Mouse (Mus musculus): Measurements from ENCODE around the gene Tnip1. TPM values are rescaled to one million over a fixed set of nuclear protein-coding genes. Genes with fewer than 3 reads are reported as not detected.
A peak's percentile ranks its signal among the peaks of the same experiment; 100 is the strongest.
"Not testable (repeated sequence)": the region's sequence is repeated elsewhere in the genome, so short reads cannot be mapped to it uniquely, and the experiment has no call there.

Gene Tnip1
- polyA plus RNA-seq, 1 experiment from 2014 or later: 29.9 TPM

DNA sequence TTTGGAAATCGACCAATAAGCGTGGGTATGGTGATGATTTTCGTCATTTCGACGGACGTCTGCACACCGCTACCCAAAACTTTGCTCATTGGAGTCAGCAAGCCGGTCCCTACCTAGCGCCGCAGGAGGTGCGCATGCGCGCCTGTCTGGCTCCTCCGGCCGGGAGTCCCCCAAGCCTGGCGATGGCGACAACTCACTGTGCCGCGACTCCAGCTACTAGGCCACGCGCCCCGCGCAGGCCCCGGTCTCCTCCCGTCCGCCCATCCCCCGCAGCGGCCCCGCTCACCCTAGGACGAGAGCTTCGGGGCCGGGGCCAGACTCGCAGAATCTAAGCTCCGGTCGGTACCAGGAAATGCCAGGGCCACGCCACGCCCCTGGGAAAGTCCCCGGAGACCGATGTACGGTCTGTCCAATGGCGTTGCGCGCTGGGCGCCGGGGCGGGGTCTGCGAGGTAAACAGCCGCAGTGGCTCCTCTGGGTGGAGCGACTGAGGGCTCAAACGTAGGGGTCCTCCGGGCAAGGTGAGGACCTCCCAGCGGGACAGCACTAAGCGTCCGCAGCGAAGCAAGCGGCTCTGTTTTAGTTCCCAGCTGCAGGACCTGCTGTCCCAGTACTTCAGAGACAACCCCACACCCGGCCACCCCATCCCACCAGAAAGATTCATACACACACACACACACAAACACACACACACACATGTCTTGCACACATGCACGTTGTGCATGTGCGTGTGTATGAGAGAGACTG lies 6.8 kb downstream of the Tnip1 start:
- no peaks in the 10 kb centered on the region; the same call in 1 of the 2 replicates for H3K36me3 ChIP-seq (ENCODE audit: control insufficient read depth, insufficient read depth)
- H3K27me3 ChIP-seq (replicated peaks; ENCODE audit: control insufficient read depth, insufficient read depth, low read length): no peaks in the 10 kb centered on the region
- H3K9me3 ChIP-seq (ENCODE audit: control insufficient read depth): no peaks in the 10 kb centered on the region
- 0 out of 2 replicates have a peak, but pooled peaks cover under 1% of the 10 kb centered on the region for H3K4me1 ChIP-seq (replicated peaks; ENCODE audit: control insufficient read depth, insufficient read depth, low read length)
- under 1% methylated on average over 59 of the region's 59 CpGs for WGBS
- H3K4me3 ChIP-seq (ENCODE audit: low read depth, low read length): peak overlapping the region; percentile 62
- ATAC-seq: peak; percentile 90
- TF ChIP-seq CTCF (IDR thresholded peaks at IDR 0.05; ENCODE audit: low read depth): no peak; the same call in 1 of the 2 replicates
- H3K27ac ChIP-seq (ENCODE audit: low read depth, low read length): peak overlapping the region; percentile 87
- H3K9ac ChIP-seq (ENCODE audit: low read depth, low read length): peak overlapping the region; percentile 71
- H3K4me2 ChIP-seq (replicated peaks; ENCODE audit: low read depth): peak overlapping the region; percentile 69

DNA sequence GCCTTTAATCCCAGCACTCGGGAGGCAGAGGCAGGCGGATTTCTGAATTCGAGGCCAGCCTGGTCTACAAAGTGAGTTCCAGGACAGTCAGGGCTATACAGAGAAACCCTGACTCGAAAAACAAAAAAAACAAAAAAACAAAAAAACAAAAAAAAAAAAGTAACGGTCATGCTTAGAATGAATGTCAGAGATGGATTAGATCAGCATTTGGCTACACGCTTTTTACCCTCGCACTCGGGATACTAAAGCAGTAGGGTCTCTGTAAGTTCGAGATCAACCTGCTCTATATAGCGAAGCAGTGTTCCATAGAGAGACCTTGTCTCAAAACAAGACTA lies 7.3 kb downstream of the Tnip1 start:
- peak overlapping the region; percentile 62 for H3K4me3 ChIP-seq (ENCODE audit: low read depth, low read length)
- not testable (repeated sequence) for ATAC-seq
- 34% methylated on average over 10 of the region's 10 CpGs for WGBS

GRCm38 (mm10) chr11:54954716-54955115 lies 8.0 kb downstream of the Tnip1 start:
- Histone ChIP-seq H3K9me3 (ENCODE audit: control insufficient read depth) (no peaks in the 10 kb centered on the region), H3K4me2 (replicated peaks; ENCODE audit: low read depth) (peak overlapping the region; percentile 69), H3K4me1 (replicated peaks; ENCODE audit: control insufficient read depth, insufficient read depth, low read length) (no peaks in the 10 kb centered on the region), H3K27ac (ENCODE audit: low read depth, low read length) (no peak overlapping the region), H3K9ac (ENCODE audit: low read depth, low read length) (0 out of 2 replicates have a peak overlapping the region, but pooled peaks have one; percentile 8), H3K36me3 (ENCODE audit: control insufficient read depth, insufficient read depth) (no peaks in the 10 kb centered on the region; the same call in 1 of the 2 replicates), H3K4me3 (ENCODE audit: low read depth, low read length) (peak overlapping the region; percentile 62; the same call in 1 of the 2 replicates), H3K27me3 (replicated peaks; ENCODE audit: control insufficient read depth, insufficient read depth, low read length) (no peaks in the 10 kb centered on the region)
- ATAC-seq: no peak
- 79% methylated on average over 8 of the region's 8 CpGs for WGBS
- no peak for TF ChIP-seq CTCF (IDR thresholded peaks at IDR 0.05; ENCODE audit: low read depth)

More for the DNA sequence above, 7.3 kb downstream of the Tnip1 start:
- peak overlapping the region; percentile 71 for H3K9ac ChIP-seq (ENCODE audit: low read depth, low read length)
- not testable (repeated sequence) for H3K9me3 ChIP-seq (ENCODE audit: control insufficient read depth); H3K4me1 ChIP-seq (replicated peaks; ENCODE audit: control insufficient read depth, insufficient read depth, low read length); H3K36me3 ChIP-seq (ENCODE audit: control insufficient read depth, insufficient read depth); H3K27me3 ChIP-seq (replicated peaks; ENCODE audit: control insufficient read depth, insufficient read depth, low read length)
- H3K4me2 ChIP-seq (replicated peaks; ENCODE audit: low read depth): peak overlapping the region; percentile 69
- H3K27ac ChIP-seq (ENCODE audit: low read depth, low read length): peak overlapping the region; percentile 87

DNA sequence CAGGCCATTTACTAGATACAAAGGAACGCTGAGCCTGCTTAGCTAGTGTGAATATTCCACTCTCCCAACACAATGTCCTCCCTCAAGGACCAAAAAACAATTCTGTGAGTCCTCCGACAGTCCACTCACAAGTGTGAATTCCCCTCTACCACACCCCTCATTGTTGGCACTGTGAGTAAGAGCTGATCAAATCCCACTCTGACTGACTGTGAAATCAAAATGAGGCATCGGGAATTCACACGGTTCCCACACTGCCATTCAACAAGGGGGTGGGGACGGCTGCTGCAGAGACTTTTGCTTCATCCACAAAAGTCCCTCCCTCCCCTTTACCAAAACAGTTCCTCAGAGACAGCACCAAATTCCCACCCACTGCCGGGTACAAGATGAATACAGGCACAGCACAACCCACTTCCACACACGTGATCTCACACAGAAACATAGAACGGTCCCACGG lies 8.7 kb downstream of the Tnip1 start:
- no peak for ATAC-seq
- Histone ChIP-seq H3K4me2 (replicated peaks; ENCODE audit: low read depth) (peak overlapping the region; percentile 69), H3K4me1 (replicated peaks; ENCODE audit: control insufficient read depth, insufficient read depth, low read length) (no peaks in the 10 kb centered on the region), H3K9ac (ENCODE audit: low read depth, low read length) (0 out of 2 replicates have a peak overlapping the region, but pooled peaks have one; percentile 8), H3K27me3 (replicated peaks; ENCODE audit: control insufficient read depth, insufficient read depth, low read length) (no peaks in the 10 kb centered on the region), H3K36me3 (ENCODE audit: control insufficient read depth, insufficient read depth) (no peaks in the 10 kb centered on the region; the same call in 1 of the 2 replicates), H3K9me3 (ENCODE audit: control insufficient read depth) (no peaks in the 10 kb centered on the region), H3K27ac (ENCODE audit: low read depth, low read length) (no peak overlapping the region), H3K4me3 (ENCODE audit: low read depth, low read length) (no peak overlapping the region)
- 53% methylated on average over 9 of the region's 9 CpGs for WGBS
- TF ChIP-seq CTCF (IDR thresholded peaks at IDR 0.05; ENCODE audit: low read depth): no peak

DNA sequence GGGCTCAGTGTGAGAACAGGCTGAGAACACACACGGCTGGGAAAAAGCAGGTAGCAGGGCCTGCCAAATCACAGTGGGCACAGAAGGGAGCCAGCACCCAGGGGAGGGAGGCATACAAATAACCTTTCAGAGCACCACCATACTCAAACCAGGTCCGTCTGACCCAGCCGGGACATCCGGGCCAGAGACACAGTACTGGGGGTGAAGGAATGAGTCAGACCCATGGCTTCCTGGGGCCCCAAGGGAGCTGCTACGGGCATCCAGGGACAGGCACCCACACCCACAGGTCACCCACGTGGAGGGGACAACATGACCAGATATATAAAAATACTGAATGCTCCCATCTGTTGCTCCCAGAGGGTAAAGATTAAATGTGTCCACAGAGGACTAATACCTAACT lies 10.1 kb downstream of the Tnip1 start:
- peak overlapping the region; percentile 28; the same call in 1 of the 2 replicates for H3K27ac ChIP-seq (ENCODE audit: low read depth, low read length)
- WGBS: 58% methylated on average over 6 of the region's 6 CpGs

DNA sequence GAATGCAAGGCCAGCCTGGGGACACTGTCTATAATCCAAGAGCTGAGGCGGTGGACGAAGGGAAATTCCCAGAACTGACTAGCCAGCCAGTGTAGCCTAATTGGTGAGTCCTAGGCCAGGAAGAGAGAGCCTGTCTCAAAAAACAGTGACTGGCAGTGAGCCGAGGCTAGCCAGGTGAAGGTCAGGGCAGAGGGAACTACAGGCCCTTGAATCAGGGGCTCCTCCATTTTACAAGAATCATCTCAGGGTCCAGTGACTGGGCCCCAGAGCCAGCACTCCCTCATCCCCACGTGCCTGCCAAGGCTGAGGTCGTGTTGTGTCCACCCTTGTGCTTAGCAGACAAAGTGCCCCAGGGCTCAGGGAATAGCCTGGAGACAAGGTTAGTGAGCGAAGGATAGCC lies 12.0 kb downstream of the Tnip1 start:
- no peak for TF ChIP-seq CTCF (IDR thresholded peaks at IDR 0.05; ENCODE audit: low read depth)
- Histone ChIP-seq H3K36me3 (ENCODE audit: control insufficient read depth, insufficient read depth) (peaks cover 8% of the 10 kb centered on the region; the same call in 1 of the 2 replicates), H3K4me3 (ENCODE audit: low read depth, low read length) (no peak overlapping the region), H3K4me2 (replicated peaks; ENCODE audit: low read depth) (no peak overlapping the region), H3K9me3 (ENCODE audit: control insufficient read depth) (no peaks in the 10 kb centered on the region), H3K27ac (ENCODE audit: low read depth, low read length) (no peak overlapping the region), H3K27me3 (replicated peaks; ENCODE audit: control insufficient read depth, insufficient read depth, low read length) (no peaks in the 10 kb centered on the region), H3K9ac (ENCODE audit: low read depth, low read length) (no peak overlapping the region), H3K4me1 (replicated peaks; ENCODE audit: control insufficient read depth, insufficient read depth, low read length) (no peaks in the 10 kb centered on the region)
- WGBS: 75% methylated on average over 6 of the region's 6 CpGs
- ATAC-seq: no peak

More for the DNA sequence above, 10.1 kb downstream of the Tnip1 start:
- H3K4me3 ChIP-seq (ENCODE audit: low read depth, low read length): no peak overlapping the region
- H3K4me1 ChIP-seq (replicated peaks; ENCODE audit: control insufficient read depth, insufficient read depth, low read length): no peaks in the 10 kb centered on the region
- no peaks in the 10 kb centered on the region for H3K9me3 ChIP-seq (ENCODE audit: control insufficient read depth)
- H3K4me2 ChIP-seq (replicated peaks; ENCODE audit: low read depth): no peak overlapping the region
- TF ChIP-seq CTCF (IDR thresholded peaks at IDR 0.05; ENCODE audit: low read depth): no peak
- peak; percentile 36; the same call in 1 of the 2 replicates for ATAC-seq
- H3K36me3 ChIP-seq (ENCODE audit: control insufficient read depth, insufficient read depth): no peaks in the 10 kb centered on the region; the same call in 1 of the 2 replicates
- H3K27me3 ChIP-seq (replicated peaks; ENCODE audit: control insufficient read depth, insufficient read depth, low read length): no peaks in the 10 kb centered on the region
- no peak overlapping the region for H3K9ac ChIP-seq (ENCODE audit: low read depth, low read length)
